Comparison of ENCODE assay signal across 27 mouse cellular contexts in genomic region chr14:18355514-18356190, GRCm38 (mm10). TPM values are rescaled to one million over a fixed set of nuclear protein-coding genes. Genes with fewer than 3 reads are reported as not detected.
A peak's percentile ranks its signal among the peaks of the same experiment; 100 is the strongest.
DNase-seq lines count a peak whose midpoint lies in the region; ATAC-seq and TF ChIP-seq lines count a peak whose summit lies in the region.
"Had no signal": no experiment of that assay in that cellular context is flagged by ENCODE, and none has a peak within 500 bp of the region (broad histone marks: within the 10 kb centered on the region; RNA-seq: fewer than 3 reads in every experiment).

No protein-coding gene starts in this region.

- no peaks in the 10 kb centered on the region for H3K27me3 ChIP-seq in kidney, adult 2 months (replicated peaks; ENCODE audit: control insufficient read depth, insufficient read depth, low read length)
- H3K27me3 ChIP-seq in lung, postnatal 0 days (replicated peaks; ENCODE audit: insufficient read depth, low read length): no peaks in the 10 kb centered on the region
- no peaks in the 10 kb centered on the region for H3K27me3 ChIP-seq in midbrain, embryonic 13.5 days
- H3K27me3 ChIP-seq: CH12.LX; embryonic facial prominence, embryonic 13.5 days; hindbrain, embryonic 12.5 days; intestine, embryonic 15.5 days; limb, embryonic 15.5 days; liver, embryonic 13.5 days; midbrain, embryonic 15.5 days; neural tube, embryonic 15.5 days; stomach, embryonic 15.5 days had no signal

- peak; percentile 93 for TF ChIP-seq EP300 in lung, postnatal 0 days (IDR thresholded peaks at IDR 0.05)

- peaks cover 16% of the 10 kb centered on the region for H3K4me1 ChIP-seq in kidney, adult 2 months (ENCODE audit: control insufficient read depth, insufficient read depth, low read length)
- H3K4me1 ChIP-seq in lung, postnatal 0 days (ENCODE audit: insufficient read depth, low read depth, low read length): peaks cover 3% of the 10 kb centered on the region; the same call in 1 of the 2 replicates
- no peaks in the 10 kb centered on the region; the same call in 1 of the 2 replicates for H3K4me1 ChIP-seq in midbrain, embryonic 13.5 days (replicated peaks)
- H3K4me1 ChIP-seq: embryonic facial prominence, embryonic 13.5 days; hindbrain, embryonic 12.5 days; intestine, embryonic 15.5 days; limb, embryonic 10.5 days; limb, embryonic 15.5 days; liver, embryonic 13.5 days; midbrain, embryonic 15.5 days; neural tube, embryonic 15.5 days; stomach, embryonic 15.5 days had no signal

- 64% methylated on average over 6 of the region's 6 CpGs for WGBS in kidney, adult 2 months
- 51% methylated on average over 6 of the region's 6 CpGs for WGBS in lung, postnatal 0 days
- WGBS in midbrain, embryonic 13.5 days: 80% methylated on average over 6 of the region's 6 CpGs

- H3K4me2 ChIP-seq in lung, postnatal 0 days (replicated peaks; ENCODE audit: low read depth, low read length): no peak overlapping the region
- H3K4me2 ChIP-seq in midbrain, embryonic 13.5 days (replicated peaks): no peak overlapping the region
- H3K4me2 ChIP-seq: embryonic facial prominence, embryonic 13.5 days; hindbrain, embryonic 12.5 days; intestine, embryonic 15.5 days; limb, embryonic 15.5 days; liver, embryonic 13.5 days; midbrain, embryonic 15.5 days; neural tube, embryonic 15.5 days; stomach, embryonic 15.5 days had no signal

- H3K36me3 ChIP-seq in kidney, adult 2 months (ENCODE audit: control insufficient read depth, insufficient read depth, low read length): no peaks in the 10 kb centered on the region
- no peaks in the 10 kb centered on the region for H3K36me3 ChIP-seq in lung, postnatal 0 days (ENCODE audit: insufficient read depth, low read length)
- H3K36me3 ChIP-seq in midbrain, embryonic 13.5 days: no peaks in the 10 kb centered on the region
- H3K36me3 ChIP-seq: embryonic facial prominence, embryonic 13.5 days; forebrain, embryonic 10.5 days; hindbrain, embryonic 12.5 days; intestine, embryonic 15.5 days; limb, embryonic 10.5 days; limb, embryonic 15.5 days; liver, embryonic 13.5 days; midbrain, embryonic 15.5 days; neural tube, embryonic 15.5 days; stomach, embryonic 15.5 days had no signal

- peak overlapping the region; percentile 60 for H3K27ac ChIP-seq in gastrocnemius, adult 2 months
- H3K27ac ChIP-seq in kidney, adult 2 months (ENCODE audit: insufficient read depth, low read depth, low read length): no peak overlapping the region; the same call in 1 of the 2 replicates
- H3K27ac ChIP-seq in lung, postnatal 0 days (ENCODE audit: low read length): peak overlapping the region; percentile 64
- no peak overlapping the region for H3K27ac ChIP-seq in midbrain, embryonic 13.5 days
- H3K27ac ChIP-seq: embryonic facial prominence, embryonic 13.5 days; forebrain, embryonic 10.5 days; hindbrain, embryonic 12.5 days; hindbrain, postnatal 0 days; intestine, embryonic 15.5 days; kidney, postnatal 0 days; limb, embryonic 10.5 days; limb, embryonic 15.5 days; liver, embryonic 13.5 days; macrophage; midbrain, embryonic 15.5 days; neural tube, embryonic 15.5 days; stomach, embryonic 15.5 days had no signal

- no peak for DNase-seq in gastrocnemius, adult 2 months
- DNase-seq in gastrocnemius, postnatal 25 days: no peak
- DNase-seq in kidney, adult 2 months: peak; percentile 42
- DNase-seq in kidney, postnatal 36 days: no peak
- peak; percentile 81 for DNase-seq in lung, postnatal 0 days (ENCODE audit: low spot score)
- no peak for DNase-seq in retina, embryonic 14.5 days (ENCODE audit: low spot score)
- DNase-seq: adrenal gland, postnatal 14 days; heart, postnatal 14 days; layer of hippocampus, postnatal 36 days; liver, embryonic 13.5 days; right cerebral cortex, postnatal 25 days; thymus, postnatal 14 days had no signal

- no peak overlapping the region for H3K9ac ChIP-seq in lung, postnatal 0 days (replicated peaks; ENCODE audit: low read depth)
- H3K9ac ChIP-seq in midbrain, embryonic 13.5 days (replicated peaks): no peak overlapping the region
- H3K9ac ChIP-seq: embryonic facial prominence, embryonic 13.5 days; hindbrain, embryonic 12.5 days; intestine, embryonic 15.5 days; limb, embryonic 15.5 days; liver, embryonic 13.5 days; midbrain, embryonic 15.5 days; neural tube, embryonic 15.5 days; stomach, embryonic 15.5 days had no signal

- no peaks in the 10 kb centered on the region for H3K9me3 ChIP-seq in lung, postnatal 0 days (ENCODE audit: low read length)
- no peaks in the 10 kb centered on the region for H3K9me3 ChIP-seq in midbrain, embryonic 13.5 days
- H3K9me3 ChIP-seq: embryonic facial prominence, embryonic 13.5 days; forebrain, embryonic 10.5 days; hindbrain, embryonic 12.5 days; intestine, embryonic 15.5 days; limb, embryonic 10.5 days; limb, embryonic 15.5 days; liver, embryonic 13.5 days; midbrain, embryonic 15.5 days; neural tube, embryonic 15.5 days; stomach, embryonic 15.5 days had no signal

- H3K4me3 ChIP-seq in gastrocnemius, adult 2 months: no peak overlapping the region
- H3K4me3 ChIP-seq in kidney, adult 2 months (ENCODE audit: insufficient read depth, low read depth, low read length): no peak overlapping the region
- no peak overlapping the region for H3K4me3 ChIP-seq in lung, postnatal 0 days (ENCODE audit: low read depth, low read length)
- H3K4me3 ChIP-seq in midbrain, embryonic 13.5 days (replicated peaks): no peak overlapping the region
- H3K4me3 ChIP-seq: embryonic facial prominence, embryonic 13.5 days; forebrain, embryonic 10.5 days; hindbrain, embryonic 12.5 days; intestine, embryonic 15.5 days; limb, embryonic 10.5 days; limb, embryonic 15.5 days; liver, embryonic 13.5 days; midbrain, embryonic 15.5 days; neural tube, embryonic 15.5 days; stomach, embryonic 15.5 days had no signal

- no peak for TF ChIP-seq CTCF in gastrocnemius, adult 2 months (IDR thresholded peaks at IDR 0.05)
- TF ChIP-seq CTCF in kidney, adult 2 months (conservative IDR thresholded peaks at IDR 0.05; ENCODE audit: insufficient read depth, insufficient read length, low read depth, low read length): no peak
- no peak for TF ChIP-seq CTCF in lung, postnatal 0 days (IDR thresholded peaks at IDR 0.05)

- no peak for TF ChIP-seq POLR2A in kidney, adult 2 months (IDR thresholded peaks at IDR 0.05; ENCODE audit: low read depth, low read length)

- ATAC-seq in lung, postnatal 0 days: peak; percentile 93
- ATAC-seq in midbrain, embryonic 13.5 days: no peak
- ATAC-seq: forebrain, embryonic 16.5 days; hindbrain, postnatal 0 days; intestine, embryonic 15.5 days; midbrain, embryonic 15.5 days had no signal

- intact Hi-C loops in gastrocnemius, adult 2 months (cut with DNase I): no loop called here

RNA-seq across cellular contexts. Expression of gene Ube2e1, which starts 24.0 kb away (rescaled TPM):
- 10 to 100 TPM; 86.5 to 95.5 TPM for total RNA-seq in gastrocnemius, adult 2 months (2021)
- 10 to 100 TPM; 84.4 to 96.1 TPM for total RNA-seq in gastrocnemius, postnatal 25 days (2021)
- polyA plus RNA-seq in kidney, adult 2 months (2012; rRNA removed): 38.1 and 51.8 TPM in 2 replicates
- polyA plus RNA-seq in lung, postnatal 0 days (2015; fragmentation: Nextera tagmentation; extraction: Ambion mirVana): 83.7 and 96.6 TPM in 2 replicates
- polyA plus RNA-seq in midbrain, embryonic 13.5 days (2015; fragmentation: Nextera tagmentation; extraction: Ambion mirVana): 219 TPM in 2 replicates

Comparison
In these comparisons a context has a peak if more than half of its experiments do, and no peak if none do; other contexts are left out.
1. DNase-seq: peak in kidney, adult 2 months (single experiment) and lung, postnatal 0 days (single experiment); none in gastrocnemius, adult 2 months (single experiment), gastrocnemius, postnatal 25 days (single experiment), kidney, postnatal 36 days (0 of 2) and retina, embryonic 14.5 days (single experiment).
2. H3K27ac ChIP-seq: peak in gastrocnemius, adult 2 months (single experiment) and lung, postnatal 0 days (single experiment); none in kidney, adult 2 months (single experiment) and midbrain, embryonic 13.5 days (single experiment).